Mouse (Mus musculus) liver, embryonic 14.5 days (tissue): ENCODE measurements around the gene Fmnl1. TPM values are rescaled to one million over a fixed set of nuclear protein-coding genes. Genes with fewer than 3 reads are reported as not detected.

Source experiments
- ATAC-seq: fragments of 200-750 bp; cut with Nextera tagmentation; 2 replicates; pipeline ENCODE4 v1.8.0; 2017; ENCODE audit warnings: moderate number of reproducible peaks, mild to moderate bottlenecking, moderate library complexity; ENCODE audit not compliant: insufficient read depth
- DNase-seq, 3 experiments: peaks; one replicate each; pipeline ENCODE4 v3.0.0-alpha.2; 2012 to 2013; ENCODE audit warnings: low read depth in 3 of 3, low spot score in 3 of 3
- H3K27ac ChIP-seq: fragments of 300-500 bp; sonication (generic); 2 replicates; pipeline ENCODE4 v1.5.1; 2014; ENCODE audit warnings: moderate library complexity, mild to moderate bottlenecking, control low read depth, inconsistent platforms
- H3K27me3 ChIP-seq: fragments of 300-500 bp; sonication (generic); 2 replicates; pipeline ENCODE4 v1.6.1; 2014; ENCODE audit warnings: mild to moderate bottlenecking, low read length, moderate library complexity; ENCODE audit not compliant: control insufficient read depth, insufficient read depth
- H3K36me3 ChIP-seq: fragments of 300-500 bp; sonication (generic); replicated peaks from 2 replicates; pipeline ENCODE4 v1.6.1; 2014; ENCODE audit warnings: low read depth; ENCODE audit not compliant: control insufficient read depth, insufficient read depth
- H3K4me1 ChIP-seq, 2 experiments: fragments of 200-500 bp in 1 of 2; fragments of 300-500 bp in 1 of 2; sonication (generic) in 1 of 2; replicated peaks; 2 replicates each; pipeline ENCODE4 v1.6.1; 2012 to 2014; ENCODE audit warnings: antibody characterized with exemption in 1 of 2, inconsistent platforms in 1 of 2, low read length in 1 of 2; ENCODE audit not compliant: control insufficient read depth in 2 of 2, insufficient read depth in 2 of 2
- H3K4me2 ChIP-seq: fragments of 300-500 bp; sonication (generic); 2 replicates; pipeline ENCODE4 v1.6.1; 2014; ENCODE audit warnings: low read depth, mild to moderate bottlenecking, control low read depth, moderate library complexity
- H3K4me3 ChIP-seq, 2 experiments: fragments of 200-500 bp in 1 of 2; fragments of 300-500 bp in 1 of 2; sonication (generic) in 1 of 2; 2 replicates each; pipeline ENCODE4 v1.5.1; 2012 to 2014; ENCODE audit warnings: low read depth in 2 of 2, low read length in 2 of 2, mild to moderate bottlenecking in 2 of 2, control low read depth in 1 of 2, inconsistent platforms in 1 of 2, moderate library complexity in 1 of 2; ENCODE audit not compliant: insufficient read depth in 1 of 2
- H3K9ac ChIP-seq: fragments of 300-500 bp; sonication (generic); replicated peaks from 2 replicates; pipeline ENCODE4 v1.6.1; 2014; ENCODE audit warnings: mild to moderate bottlenecking, control low read depth, moderate library complexity
- H3K9me3 ChIP-seq: fragments of 300-500 bp; sonication (generic); 2 replicates; pipeline ENCODE4 v1.6.1; 2016; ENCODE audit warnings: low read length, mixed read lengths; ENCODE audit not compliant: control insufficient read depth
- CTCF ChIP-seq: IDR thresholded peaks from 2 replicates; pipeline ENCODE4 v1.5.1; 2016; ENCODE audit warnings: antibody characterized with exemption, low read depth, control low read depth
- EP300 ChIP-seq: IDR thresholded peaks from 2 replicates; pipeline ENCODE4 v1.6.1; 2016; ENCODE audit warnings: antibody characterized with exemption, low read depth
- WGBS: fragments of 180-500 bp; shearing (Covaris S2); extraction: QIAGEN DNeasy Blood & Tissue Kit; methylation state at CpG from one replicate; pipeline ENCODE4 v1.1.7; 2014; ENCODE audit not compliant: insufficient replicate concordance; 5-methylcytosine and 5-hydroxymethylcytosine counted together
- polyA plus RNA-seq, 2 experiments: library from polyadenylated mRNA; depleted of rRNA in 1 of 2; stranded (reverse) in 1 of 2; unstranded in 1 of 2; fragments of >200 nt; fragmentation: Nextera tagmentation in 1 of 2; extraction: Ambion mirVana in 1 of 2; gene quantifications; 2 replicates each; pipeline versions ENCODE4 v1.2.1 to v1.2.3; 2012 to 2014

The Fmnl1 gene
- polyA plus RNA-seq, 2 experiments, result 2.3 to 3.5 TPM

DNA sequence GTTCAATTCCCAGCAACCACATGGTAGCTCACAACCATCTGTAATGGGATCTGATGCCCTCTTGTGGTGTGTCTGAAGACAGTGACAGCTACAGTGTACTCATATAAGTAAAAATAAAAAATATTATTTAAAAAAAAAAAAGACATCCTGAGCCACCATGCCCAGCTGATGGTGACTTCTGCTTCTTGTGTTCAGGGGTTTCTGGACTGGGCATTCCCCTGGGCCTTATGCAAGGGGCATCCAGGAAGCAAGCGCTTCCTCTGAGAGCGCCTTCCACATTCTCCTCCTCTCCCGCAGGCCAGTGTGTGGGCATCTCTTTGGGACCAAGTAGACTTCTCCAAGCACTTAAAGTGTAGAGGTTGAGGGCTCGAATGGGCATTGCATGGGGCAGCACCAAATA lies 24.5 kb upstream of the Fmnl1 start:
- TF ChIP-seq CTCF, result no peak
- no peak for TF ChIP-seq EP300
- no peak for DNase-seq
- Histone ChIP-seq H3K27ac (no peak overlapping the region), H3K4me1 (peaks cover 2 to 17% of the 10 kb centered on the region in 2 experiments; a peak in 2 of 4 replicates), H3K9me3 (no peaks in the 10 kb centered on the region), H3K9ac (no peak overlapping the region), H3K4me3 (no peak overlapping the region), H3K4me2 (no peak overlapping the region), H3K27me3 (no peaks in the 10 kb centered on the region), H3K36me3 (no peaks in the 10 kb centered on the region)
- no peak for ATAC-seq
- 68% methylated on average over 4 of the region's 4 CpGs for WGBS

DNA sequence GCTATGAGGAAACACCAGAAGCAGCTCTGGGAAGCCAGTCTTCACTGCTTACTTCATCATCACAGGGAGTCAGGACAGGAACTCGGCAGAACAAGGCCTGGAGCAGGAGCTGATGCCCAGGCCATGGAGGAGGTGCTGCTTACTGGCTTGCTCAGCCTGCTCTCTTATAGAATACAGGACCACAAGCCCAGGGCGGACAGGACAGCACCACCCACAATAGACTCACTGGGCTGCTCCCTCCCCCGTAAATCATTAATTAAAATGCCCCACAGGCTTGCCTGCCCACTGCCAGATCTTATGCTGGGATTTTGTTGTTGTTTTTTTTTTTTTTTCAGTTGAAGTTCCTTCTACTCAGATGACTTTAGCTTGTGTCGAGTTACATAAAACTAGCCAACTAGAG lies 23.1 kb upstream of the Fmnl1 start:
- DNase-seq (no peak), ATAC-seq (no peak)
- Histone ChIP-seq H3K9me3 (no peaks in the 10 kb centered on the region), H3K27me3 (no peaks in the 10 kb centered on the region), H3K4me3 (no peak overlapping the region), H3K4me2 (no peak overlapping the region), H3K4me1 (peaks cover 2 to 15% of the 10 kb centered on the region in 2 experiments; a peak in 2 of 4 replicates), H3K27ac (no peak overlapping the region), H3K36me3 (no peaks in the 10 kb centered on the region), H3K9ac (no peak overlapping the region)
- WGBS, result 43% methylated on average over 4 of the region's 4 CpGs
- TF ChIP-seq EP300, result no peak
- no peak for TF ChIP-seq CTCF

DNA sequence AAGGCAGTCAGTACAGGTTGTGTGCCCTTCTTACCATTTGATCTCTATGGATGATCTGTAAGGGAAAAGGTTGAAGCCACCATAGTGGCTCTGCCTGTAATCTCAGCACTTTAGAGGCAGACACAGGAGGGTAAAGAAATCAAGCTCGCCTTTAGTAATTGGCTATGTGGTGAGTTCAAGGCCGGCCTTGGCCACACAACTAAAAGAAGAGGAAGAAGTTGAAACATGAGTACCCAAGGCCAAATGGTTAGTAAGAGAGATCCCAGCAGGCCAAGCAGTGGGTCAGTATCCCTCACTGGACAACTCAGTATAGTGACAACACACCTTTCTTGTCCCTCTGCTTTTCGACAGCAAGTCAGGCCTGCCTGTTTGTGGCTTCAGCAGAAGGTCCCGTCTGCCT lies 21.1 kb upstream of the Fmnl1 start:
- Histone ChIP-seq H3K9me3 (no peaks in the 10 kb centered on the region), H3K4me3 (no peak overlapping the region), H3K27me3 (no peaks in the 10 kb centered on the region), H3K27ac (no peak overlapping the region), H3K36me3 (no peaks in the 10 kb centered on the region), H3K9ac (no peak overlapping the region), H3K4me1 (peaks cover under 1 to 6% of the 10 kb centered on the region in 2 experiments; a peak in 2 of 4 replicates), H3K4me2 (no peak overlapping the region)
- no peak for TF ChIP-seq CTCF
- 82% methylated on average over 4 of the region's 4 CpGs for WGBS
- DNase-seq (no peak), ATAC-seq (no peak)

DNA sequence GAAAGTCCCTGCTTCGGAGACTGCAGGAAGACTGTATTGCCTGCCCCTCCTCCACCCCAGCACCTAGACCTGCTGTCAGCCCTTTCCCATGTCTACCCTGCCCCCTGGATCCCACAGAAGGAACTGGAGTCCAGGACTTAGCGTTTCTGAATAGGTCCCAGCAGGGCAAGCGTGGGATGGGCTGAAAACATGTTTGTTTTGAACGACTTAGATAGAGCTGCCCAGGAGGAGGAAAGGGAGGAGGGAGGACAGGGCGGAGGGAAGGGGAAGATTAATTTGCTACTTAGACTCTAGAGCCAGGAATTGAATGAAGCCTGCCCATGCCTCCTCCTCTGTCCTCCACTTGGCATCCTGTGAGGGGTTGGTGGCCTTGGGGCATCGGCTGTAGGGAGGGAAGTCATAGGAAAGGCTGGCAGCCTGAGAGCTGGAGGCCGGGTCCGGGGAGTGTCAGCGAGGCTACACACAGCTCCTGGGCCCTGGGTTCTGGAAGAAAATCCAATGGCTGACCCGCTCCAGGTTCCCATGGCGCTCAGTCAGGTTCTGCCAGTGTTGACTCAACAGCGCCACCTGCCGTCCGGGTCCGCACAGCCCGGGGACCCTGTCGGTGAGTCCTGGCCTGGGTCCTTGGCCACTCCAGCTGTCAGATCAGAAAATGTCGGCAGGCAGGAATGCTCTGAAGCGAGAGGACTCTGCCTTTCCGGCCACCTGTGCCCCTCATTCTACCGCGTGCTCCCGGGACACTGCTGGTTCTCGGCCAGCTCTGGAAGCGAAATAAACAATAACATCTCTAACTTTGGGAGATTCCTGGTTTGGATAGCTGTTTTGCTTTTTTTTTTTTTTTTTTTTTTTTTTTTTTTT lies 12.1 kb upstream of the Fmnl1 start:
- no peaks in the 10 kb centered on the region for H3K27me3 ChIP-seq
- H3K36me3 ChIP-seq, result no peaks in the 10 kb centered on the region
- peak; percentile 96 for ATAC-seq
- H3K27ac ChIP-seq, result peak overlapping the region; percentile 9; the same call in 1 of the 2 replicates
- WGBS, result 4% methylated on average over 25 of the region's 25 CpGs
- DNase-seq, result peak; percentile 79 to 81 (median 80)
- H3K9me3 ChIP-seq, result no peaks in the 10 kb centered on the region
- H3K9ac ChIP-seq, result peak overlapping the region; percentile 38
- H3K4me1 ChIP-seq, result peaks cover 5 to 6% of the 10 kb centered on the region in 2 experiments; a peak in 3 of 4 replicates
- TF ChIP-seq CTCF (peak; percentile 99), EP300 (no peak)
- H3K4me2 ChIP-seq, result peak overlapping the region; percentile 70
- peak overlapping the region; percentile 41 to 46 for H3K4me3 ChIP-seq

DNA sequence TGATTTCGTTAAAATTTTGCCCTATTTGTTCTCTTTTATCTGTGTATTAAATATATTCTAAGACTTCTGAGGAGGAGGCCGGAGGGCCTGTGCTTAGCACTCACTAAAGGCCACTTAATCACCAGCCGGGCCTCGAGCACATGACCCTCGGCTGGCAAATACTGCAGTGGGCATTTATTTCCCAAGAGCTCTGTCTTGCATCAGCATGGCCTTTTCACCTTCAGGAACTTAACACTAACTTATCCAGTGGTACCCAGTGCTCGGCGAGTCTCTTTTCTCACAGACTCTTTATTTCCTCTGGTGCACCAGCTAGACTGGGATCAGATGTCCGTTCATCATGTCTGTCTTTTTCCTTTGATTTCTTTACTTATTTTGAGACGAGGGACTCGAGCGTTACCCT lies 10.2 kb upstream of the Fmnl1 start:
- Histone ChIP-seq H3K36me3 (no peaks in the 10 kb centered on the region), H3K4me2 (no peak overlapping the region), H3K27ac (no peak overlapping the region), H3K9me3 (no peaks in the 10 kb centered on the region), H3K4me1 (peaks cover 5 to 12% of the 10 kb centered on the region in 2 experiments; a peak in 3 of 4 replicates), H3K4me3 (no peak overlapping the region), H3K9ac (no peak overlapping the region), H3K27me3 (no peaks in the 10 kb centered on the region)
- TF ChIP-seq EP300 (no peak), CTCF (no peak)
- DNase-seq, result no peak
- WGBS, result 75% methylated on average over 11 of the region's 11 CpGs
- no peak for ATAC-seq
